Mouse (Mus musculus) gastrocnemius, postnatal 4 days (tissue): Measurements from ENCODE around the gene Ccdc105. TPM values are rescaled to one million over a fixed set of nuclear protein-coding genes. Genes with fewer than 3 reads are reported as not detected.

Experiments used
- DNase-seq, 2 experiments: peaks; one replicate each; pipeline ENCODE4 v3.0.0; 2021 to 2022; ENCODE audit warnings: low spot score in 2 of 2, mixed read lengths in 2 of 2
- long read RNA-seq, 2 experiments: library from polyadenylated mRNA; stranded (forward); transcript quantifications; one replicate each; pipeline ENCODE4 v2.0.0; 2021
- total RNA-seq, 2 experiments: library from RNA; stranded (reverse); gene quantifications; 2 replicates each; pipeline ENCODE4 v1.2.3; 2021

Gene Ccdc105
- not detected for total RNA-seq
- long read RNA-seq, experiment 1: 0 reads
- long read RNA-seq, experiment 2: 0 reads

GRCm38 (mm10) chr10:78752452-78753191, at the start of gene Ccdc105:
Gene Ccdc105 (minus strand): TSS chr10:78753065.
- peak; percentile 45 to 50 for DNase-seq

- no peak for DNase-seq
These were observed 48.6 kb upstream of the Ccdc105 start for GRCm38 (mm10) chr10:78801449-78801848.

- DNase-seq: no peak
These were observed 37.7 kb upstream of the Ccdc105 start for GRCm38 (mm10) chr10:78790561-78790960.

GRCm38 (mm10) chr10:78787566-78788087, 34.8 kb upstream of the Ccdc105 start:
- DNase-seq: peak; percentile 45 to 71

- DNase-seq: peak in 1 of 2 experiments; percentile 18
These were observed 27.3 kb upstream of the Ccdc105 start, which contains the start of gene Slc1a6 for GRCm38 (mm10) chr10:78779981-78780651. Gene Slc1a6 (plus strand): TSS chr10:78780496.

- DNase-seq: no peak
These were observed 26.7 kb upstream of the Ccdc105 start for GRCm38 (mm10) chr10:78779527-78779926.

GRCm38 (mm10) chr10:78775830-78776229, 23.0 kb upstream of the Ccdc105 start:
- no peak for DNase-seq

- no peak for DNase-seq
These were observed 12.7 kb upstream of the Ccdc105 start for GRCm38 (mm10) chr10:78765570-78765969.

- DNase-seq: peak in 1 of 2 experiments; percentile 60
These were observed 3.2 kb upstream of the Ccdc105 start for GRCm38 (mm10) chr10:78756021-78756420.

GRCm38 (mm10) chr10:78748946-78749345, 3.9 kb downstream of the Ccdc105 start:
- no peak for DNase-seq

GRCm38 (mm10) chr10:78748161-78748560, 4.7 kb downstream of the Ccdc105 start:
- no peak for DNase-seq

GRCm38 (mm10) chr10:78747035-78747721, 5.7 kb downstream of the Ccdc105 start:
- DNase-seq: peak in 1 of 2 experiments; percentile 10

GRCm38 (mm10) chr10:78745453-78746232, 7.2 kb downstream of the Ccdc105 start:
- DNase-seq: no peak

GRCm38 (mm10) chr10:78743721-78744120, 9.1 kb downstream of the Ccdc105 start:
- DNase-seq: no peak

- DNase-seq: no peak
These were observed 13.0 kb downstream of the Ccdc105 start for GRCm38 (mm10) chr10:78739821-78740220.

- no peak for DNase-seq
These were observed 25.0 kb downstream of the Ccdc105 start for GRCm38 (mm10) chr10:78727876-78728275.

GRCm38 (mm10) chr10:78727035-78727434, 25.8 kb downstream of the Ccdc105 start:
- DNase-seq: no peak

GRCm38 (mm10) chr10:78723416-78723815, 29.4 kb downstream of the Ccdc105 start:
- no peak for DNase-seq

- DNase-seq: no peak
These were observed 30.2 kb downstream of the Ccdc105 start for GRCm38 (mm10) chr10:78722654-78723053.

- no peak for DNase-seq
These were observed 30.8 kb downstream of the Ccdc105 start for GRCm38 (mm10) chr10:78722036-78722435.

GRCm38 (mm10) chr10:78718056-78718455, 34.8 kb downstream of the Ccdc105 start, which contains the start of gene Casp14:
Gene Casp14 (minus strand): TSS chr10:78718294.
- DNase-seq: no peak
